Mouse (Mus musculus) forebrain, embryonic 12.5 days (tissue): Measurements from ENCODE around the gene Tmem236. TPM values are rescaled to one million over a fixed set of nuclear protein-coding genes. Genes with fewer than 3 reads are reported as not detected.

Experiments used
- ATAC-seq: fragments of 200-750 bp; cut with Nextera tagmentation; 2 replicates; pipeline ENCODE4 v1.8.0; 2017; ENCODE audit warnings: moderate TSS enrichment; ENCODE audit not compliant: low FRiP score
- H3K27ac ChIP-seq: fragments of 300-500 bp; sonication (generic); 2 replicates; pipeline ENCODE4 v1.5.1; 2016; ENCODE audit warnings: mild to moderate bottlenecking
- H3K27me3 ChIP-seq: fragments of 300-500 bp; sonication (generic); 2 replicates; pipeline ENCODE4 v1.6.1; 2016; ENCODE audit warnings: mild to moderate bottlenecking
- H3K36me3 ChIP-seq: fragments of 300-500 bp; sonication (generic); replicated peaks from 2 replicates; pipeline ENCODE4 v1.6.1; 2016; ENCODE audit warnings: mild to moderate bottlenecking
- H3K4me1 ChIP-seq: fragments of 300-500 bp; sonication (generic); 2 replicates; pipeline ENCODE4 v1.6.1; 2016
- H3K4me2 ChIP-seq: fragments of 300-500 bp; sonication (generic); 2 replicates; pipeline ENCODE4 v1.6.1; 2016; ENCODE audit warnings: mild to moderate bottlenecking, moderate library complexity
- H3K4me3 ChIP-seq: fragments of 300-500 bp; sonication (generic); replicated peaks from 2 replicates; pipeline ENCODE4 v1.5.1; 2016; ENCODE audit warnings: mild to moderate bottlenecking
- H3K9ac ChIP-seq: fragments of 300-500 bp; sonication (generic); 2 replicates; pipeline ENCODE4 v1.6.1; 2016; ENCODE audit warnings: mild to moderate bottlenecking
- H3K9me3 ChIP-seq: fragments of 300-500 bp; sonication (generic); 2 replicates; pipeline ENCODE4 v1.6.1; 2016
- WGBS: fragments of 180-500 bp; shearing (Covaris S2); methylation state at CpG from one replicate; pipeline ENCODE4 v1.1.7; 2016; 5-methylcytosine and 5-hydroxymethylcytosine counted together
- polyA plus RNA-seq: library from polyadenylated mRNA; unstranded; fragments of >200 nt; fragmentation: Nextera tagmentation; extraction: Ambion mirVana; gene quantifications from 2 replicates; pipeline ENCODE4 v1.2.1, GENCODE M21; 2016

The Tmem236 gene
- polyA plus RNA-seq = 0.05 TPM in 1 of 2 replicates, not detected in the other

GRCm38 (mm10) chr2:14174334-14174733 is at the start of gene Tmem236:
Tmem236 (plus strand) TSS chr2:14174523.
- Histone ChIP-seq H3K27me3 (no peaks in the 10 kb centered on the region), H3K9me3 (no peaks in the 10 kb centered on the region), H3K9ac (no peak within 1 kb of the TSS), H3K36me3 (no peaks in the 10 kb centered on the region), H3K27ac (no peak within 1 kb of the TSS), H3K4me1 (no peaks in the 10 kb centered on the region), H3K4me3 (no peak within 1 kb of the TSS), H3K4me2 (no peak within 1 kb of the TSS)
- WGBS = 68% methylated on average over 3 of the region's 3 CpGs
- ATAC-seq = no peak

GRCm38 (mm10) chr2:14126387-14126786 is 47.9 kb upstream of the Tmem236 start:
- H3K4me1 ChIP-seq = 0 out of 2 replicates have a peak, but pooled peaks cover 5% of the 10 kb centered on the region
- H3K27ac ChIP-seq = no peak overlapping the region
- no peak overlapping the region for H3K4me2 ChIP-seq
- no peaks in the 10 kb centered on the region for H3K9me3 ChIP-seq
- no peak for ATAC-seq
- no peaks in the 10 kb centered on the region for H3K27me3 ChIP-seq
- WGBS = 93% methylated on average over 6 of the region's 6 CpGs
- H3K36me3 ChIP-seq = peaks cover 21% of the 10 kb centered on the region
- no peak overlapping the region for H3K4me3 ChIP-seq
- H3K9ac ChIP-seq = no peak overlapping the region

GRCm38 (mm10) chr2:14127629-14128028 is 46.7 kb upstream of the Tmem236 start:
- Histone ChIP-seq H3K4me1 (0 out of 2 replicates have a peak, but pooled peaks cover 5% of the 10 kb centered on the region), H3K4me3 (no peak overlapping the region), H3K36me3 (peaks cover 30% of the 10 kb centered on the region), H3K4me2 (no peak overlapping the region), H3K27ac (no peak overlapping the region), H3K9ac (no peak overlapping the region), H3K27me3 (no peaks in the 10 kb centered on the region), H3K9me3 (no peaks in the 10 kb centered on the region)
- ATAC-seq = no peak
- WGBS = 28% methylated on average over 3 of the region's 3 CpGs

- Histone ChIP-seq H3K27me3 (no peaks in the 10 kb centered on the region), H3K36me3 (peaks cover 29% of the 10 kb centered on the region), H3K9ac (no peak overlapping the region), H3K9me3 (no peaks in the 10 kb centered on the region), H3K27ac (no peak overlapping the region), H3K4me3 (no peak overlapping the region), H3K4me2 (no peak overlapping the region), H3K4me1 (0 out of 2 replicates have a peak, but pooled peaks cover 5% of the 10 kb centered on the region)
- 91% methylated on average over 12 of the region's 12 CpGs for WGBS
- ATAC-seq = no peak
Observed at GRCm38 (mm10) chr2:14130641-14131339, 43.5 kb upstream of the Tmem236 start.

- 98% methylated on average over 4 of the region's 4 CpGs for WGBS
- ATAC-seq = no peak
- peaks cover 31% of the 10 kb centered on the region for H3K36me3 ChIP-seq
Observed at GRCm38 (mm10) chr2:14132468-14133326, 41.6 kb upstream of the Tmem236 start.

GRCm38 (mm10) chr2:14136906-14137305 is 37.4 kb upstream of the Tmem236 start:
- Histone ChIP-seq H3K36me3 (peaks cover 35% of the 10 kb centered on the region), H3K4me1 (no peaks in the 10 kb centered on the region), H3K4me3 (no peak overlapping the region), H3K4me2 (no peak overlapping the region), H3K27me3 (no peaks in the 10 kb centered on the region), H3K27ac (no peak overlapping the region), H3K9me3 (no peaks in the 10 kb centered on the region), H3K9ac (no peak overlapping the region)
- no peak for ATAC-seq
- WGBS = 74% methylated on average over 3 of the region's 3 CpGs

More at GRCm38 (mm10) chr2:14132468-14133326, 41.6 kb upstream of the Tmem236 start:
- H3K4me2 ChIP-seq = no peak overlapping the region
- H3K4me1 ChIP-seq = 0 out of 2 replicates have a peak, but pooled peaks cover under 1% of the 10 kb centered on the region
- no peak overlapping the region for H3K4me3 ChIP-seq
- H3K27me3 ChIP-seq = no peaks in the 10 kb centered on the region
- H3K9ac ChIP-seq = no peak overlapping the region
- H3K9me3 ChIP-seq = no peaks in the 10 kb centered on the region
- H3K27ac ChIP-seq = no peak overlapping the region

GRCm38 (mm10) chr2:14139590-14139989 is 34.7 kb upstream of the Tmem236 start:
- no peaks in the 10 kb centered on the region for H3K9me3 ChIP-seq
- no peak overlapping the region for H3K27ac ChIP-seq
- no peaks in the 10 kb centered on the region for H3K4me1 ChIP-seq
- peaks cover 40% of the 10 kb centered on the region for H3K36me3 ChIP-seq
- ATAC-seq = 0 out of 2 replicates have a peak, but pooled peaks have one; percentile 55
- WGBS = 92% methylated on average over 6 of the region's 6 CpGs
- no peak overlapping the region for H3K4me2 ChIP-seq
- H3K27me3 ChIP-seq = no peaks in the 10 kb centered on the region
- no peak overlapping the region for H3K4me3 ChIP-seq
- H3K9ac ChIP-seq = no peak overlapping the region

- ATAC-seq = no peak
Observed at GRCm38 (mm10) chr2:14140044-14140443, 34.3 kb upstream of the Tmem236 start.

GRCm38 (mm10) chr2:14145311-14145710 is 29.0 kb upstream of the Tmem236 start:
- Histone ChIP-seq H3K4me3 (no peak overlapping the region), H3K36me3 (peaks cover 39% of the 10 kb centered on the region), H3K9ac (no peak overlapping the region), H3K27ac (no peak overlapping the region), H3K27me3 (no peaks in the 10 kb centered on the region), H3K4me2 (no peak overlapping the region), H3K9me3 (no peaks in the 10 kb centered on the region), H3K4me1 (no peaks in the 10 kb centered on the region)
- 86% methylated on average over 3 of the region's 3 CpGs for WGBS
- ATAC-seq = no peak

More at GRCm38 (mm10) chr2:14140044-14140443, 34.3 kb upstream of the Tmem236 start:
- Histone ChIP-seq H3K9ac (no peak overlapping the region), H3K4me2 (no peak overlapping the region), H3K36me3 (peaks cover 42% of the 10 kb centered on the region), H3K27ac (no peak overlapping the region), H3K4me1 (no peaks in the 10 kb centered on the region), H3K27me3 (no peaks in the 10 kb centered on the region), H3K9me3 (no peaks in the 10 kb centered on the region), H3K4me3 (no peak overlapping the region)
- 65% methylated on average over 2 of the region's 2 CpGs for WGBS

- H3K27ac ChIP-seq = no peak overlapping the region
- WGBS = 86% methylated on average over 2 of the region's 2 CpGs
- H3K4me3 ChIP-seq = no peak overlapping the region
- H3K4me1 ChIP-seq = no peaks in the 10 kb centered on the region
- no peaks in the 10 kb centered on the region for H3K9me3 ChIP-seq
- H3K4me2 ChIP-seq = no peak overlapping the region
- no peaks in the 10 kb centered on the region for H3K27me3 ChIP-seq
- H3K36me3 ChIP-seq = peaks cover 33% of the 10 kb centered on the region
- no peak overlapping the region for H3K9ac ChIP-seq
- no peak for ATAC-seq
Observed at GRCm38 (mm10) chr2:14146913-14147312, 27.4 kb upstream of the Tmem236 start.

- Histone ChIP-seq H3K9me3 (no peaks in the 10 kb centered on the region), H3K4me3 (no peak overlapping the region), H3K4me2 (no peak overlapping the region), H3K36me3 (peaks cover 10% of the 10 kb centered on the region; the same call in 1 of the 2 replicates), H3K9ac (no peak overlapping the region), H3K4me1 (no peaks in the 10 kb centered on the region), H3K27me3 (no peaks in the 10 kb centered on the region), H3K27ac (no peak overlapping the region)
- WGBS = 93% methylated on average over 2 of the region's 2 CpGs
- no peak for ATAC-seq
Observed at GRCm38 (mm10) chr2:14150829-14151228, 23.5 kb upstream of the Tmem236 start.

- no peak for ATAC-seq
- Histone ChIP-seq H3K4me1 (no peaks in the 10 kb centered on the region), H3K27ac (no peak overlapping the region), H3K27me3 (no peaks in the 10 kb centered on the region), H3K9ac (no peak overlapping the region), H3K36me3 (0 out of 2 replicates have a peak, but pooled peaks cover 3% of the 10 kb centered on the region), H3K9me3 (no peaks in the 10 kb centered on the region), H3K4me3 (no peak overlapping the region), H3K4me2 (no peak overlapping the region)
- WGBS = 94% methylated on average over 6 of the region's 6 CpGs
Observed at GRCm38 (mm10) chr2:14151854-14152253, 22.5 kb upstream of the Tmem236 start.
